Mouse (Mus musculus) heart, postnatal 0 days (tissue): ENCODE measurements around the gene Dnah3.

Experiments used
- CTCF ChIP-seq: IDR thresholded peaks from 2 replicates; pipeline ENCODE4 v1.5.1; 2016; ENCODE audit warnings: antibody characterized with exemption, control low read depth, low read depth
- EP300 ChIP-seq: IDR thresholded peaks from 2 replicates; pipeline ENCODE4 v1.6.1; 2016; ENCODE audit warnings: antibody characterized with exemption, low read depth

GRCm38 (mm10) chr7:119980170-119980569, 114.9 kb downstream of the Dnah3 start:
- no peak for TF ChIP-seq CTCF
- no peak for TF ChIP-seq EP300
